Mouse (Mus musculus): ENCODE measurements around the gene Gm7544.
"Not testable (repeated sequence)": the region's sequence is repeated elsewhere in the genome, so short reads cannot be mapped to it uniquely, and the experiment has no call there.

Gm7544 gene

DNA sequence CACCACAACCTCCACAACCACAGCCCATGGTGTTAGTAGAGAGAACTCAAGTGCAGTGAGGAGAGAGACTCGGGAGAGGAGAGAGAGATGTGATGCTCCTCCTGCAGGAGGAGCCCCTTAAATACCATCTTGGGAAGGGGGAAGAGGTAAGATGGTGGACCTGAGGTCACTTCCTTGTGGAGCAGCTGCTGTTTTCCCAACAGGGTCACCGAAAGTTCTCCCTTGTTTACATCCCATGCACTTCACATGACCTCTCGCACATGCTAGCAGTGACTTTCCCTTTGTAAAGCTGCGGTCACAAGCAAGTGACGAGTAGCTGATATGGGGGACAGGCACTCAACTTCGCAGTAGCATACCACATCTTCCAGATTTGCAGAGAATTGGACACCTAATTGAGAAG lies 12.5 kb downstream of the Gm7544 start, which contains the start of gene A030003K21Rik:
A030003K21Rik (minus strand) TSS at position 94 of the 400 bp plus-strand sequence.
- POLR2A ChIA-PET, CTCF ChIA-PET: not testable (repeated sequence)

DNA sequence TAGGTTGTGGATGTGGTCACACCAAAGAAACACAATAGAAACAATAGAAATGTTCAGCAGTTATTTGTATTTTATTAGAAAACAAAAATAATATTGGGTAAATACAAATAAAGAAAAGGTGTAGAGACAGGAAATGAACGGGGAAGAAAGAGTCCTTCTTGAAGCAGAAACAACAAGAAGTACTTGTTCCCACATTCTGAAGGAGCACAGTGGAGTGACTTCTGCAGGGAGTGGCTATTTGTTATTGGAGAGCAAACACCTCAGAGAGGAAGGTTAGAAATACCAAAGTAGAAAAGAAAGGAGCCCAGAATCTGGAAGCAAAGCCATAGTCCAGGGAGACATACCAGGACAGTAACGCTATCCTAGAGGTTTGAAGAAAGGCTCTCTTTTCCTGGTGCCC lies 13.3 kb downstream of the Gm7544 start:
- POLR2A ChIA-PET, result not testable (repeated sequence)

DNA sequence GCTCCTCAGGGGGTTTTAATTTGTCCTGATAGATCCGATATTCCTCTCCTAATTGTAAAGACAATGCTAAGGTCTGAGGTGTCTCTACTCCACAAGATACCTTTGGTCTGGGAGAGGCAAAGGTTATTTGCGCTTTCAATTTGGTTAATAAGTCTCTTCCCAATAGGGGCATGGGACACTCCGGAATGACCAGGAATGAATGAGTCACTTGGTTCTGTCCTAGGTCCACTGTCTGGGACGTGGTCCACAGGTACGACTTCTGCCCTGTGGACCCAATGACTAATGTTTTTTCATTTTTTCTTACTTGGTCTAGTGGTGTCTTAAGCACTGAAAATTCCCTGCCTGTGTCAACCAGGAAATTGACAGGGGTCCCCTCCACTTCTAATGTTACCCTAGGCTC lies 17.1 kb downstream of the Gm7544 start:
- ChIA-PET CTCF (no interaction called here), POLR2A (no interaction called here)

More for the DNA sequence above, 13.3 kb downstream of the Gm7544 start:
- CTCF ChIA-PET, result not testable (repeated sequence)

DNA sequence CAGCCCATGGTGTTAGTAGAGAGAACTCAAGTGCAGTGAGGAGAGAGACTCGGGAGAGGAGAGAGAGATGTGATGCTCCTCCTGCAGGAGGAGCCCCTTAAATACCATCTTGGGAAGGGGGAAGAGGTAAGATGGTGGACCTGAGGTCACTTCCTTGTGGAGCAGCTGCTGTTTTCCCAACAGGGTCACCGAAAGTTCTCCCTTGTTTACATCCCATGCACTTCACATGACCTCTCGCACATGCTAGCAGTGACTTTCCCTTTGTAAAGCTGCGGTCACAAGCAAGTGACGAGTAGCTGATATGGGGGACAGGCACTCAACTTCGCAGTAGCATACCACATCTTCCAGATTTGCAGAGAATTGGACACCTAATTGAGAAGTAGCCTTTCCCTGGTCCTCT lies 24.5 kb downstream of the Gm7544 start, which contains the start of gene Gm6217:
Gm6217 (minus strand) TSS at position 74 of the 400 bp plus-strand sequence.
- CTCF ChIA-PET, POLR2A ChIA-PET: not testable (repeated sequence)

DNA sequence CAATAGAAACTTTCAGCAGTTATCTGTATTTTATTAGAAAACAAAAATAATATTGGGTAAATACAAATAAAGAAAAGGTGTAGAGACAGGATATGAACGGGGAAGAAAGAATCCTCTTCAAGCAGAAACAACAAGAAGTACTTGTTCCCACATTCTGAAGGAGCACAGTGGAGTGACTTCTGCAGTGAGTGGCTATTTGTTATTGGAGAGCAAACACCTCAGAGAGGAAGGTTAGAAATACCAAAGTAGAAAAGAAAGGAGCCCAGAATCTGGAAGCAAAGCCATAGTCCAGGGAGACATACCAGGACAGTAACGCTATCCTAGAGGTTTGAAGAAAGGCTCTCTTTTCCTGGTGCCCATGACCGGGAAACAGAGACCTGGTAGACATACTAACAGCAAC lies 25.3 kb downstream of the Gm7544 start:
- POLR2A ChIA-PET, CTCF ChIA-PET: not testable (repeated sequence)

DNA sequence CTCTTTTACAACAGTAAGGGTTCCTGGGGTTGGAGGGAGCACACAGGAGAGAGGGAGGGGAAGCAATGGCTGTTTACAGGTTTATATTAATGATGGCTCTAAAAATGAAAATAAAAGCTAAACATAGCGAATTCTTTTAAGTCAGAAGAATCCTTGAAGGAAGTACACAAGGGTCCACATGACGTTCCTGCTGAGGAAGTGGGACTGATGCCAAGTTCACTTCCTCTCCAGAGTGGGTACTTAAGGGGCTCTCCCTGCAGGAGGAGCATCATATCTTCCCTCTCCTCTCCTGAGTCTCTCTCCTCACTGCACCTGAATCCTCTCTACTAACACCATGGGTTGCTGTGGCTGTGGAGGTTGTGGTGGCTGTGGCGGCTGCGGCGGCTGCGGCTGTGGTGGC lies 31.2 kb downstream of the Gm7544 start, which contains the start of gene A030014E15Rik:
A030014E15Rik (plus strand) TSS at position 268 of the 400 bp plus-strand sequence.
- ChIA-PET CTCF (no interaction called here), POLR2A (no interaction called here)

DNA sequence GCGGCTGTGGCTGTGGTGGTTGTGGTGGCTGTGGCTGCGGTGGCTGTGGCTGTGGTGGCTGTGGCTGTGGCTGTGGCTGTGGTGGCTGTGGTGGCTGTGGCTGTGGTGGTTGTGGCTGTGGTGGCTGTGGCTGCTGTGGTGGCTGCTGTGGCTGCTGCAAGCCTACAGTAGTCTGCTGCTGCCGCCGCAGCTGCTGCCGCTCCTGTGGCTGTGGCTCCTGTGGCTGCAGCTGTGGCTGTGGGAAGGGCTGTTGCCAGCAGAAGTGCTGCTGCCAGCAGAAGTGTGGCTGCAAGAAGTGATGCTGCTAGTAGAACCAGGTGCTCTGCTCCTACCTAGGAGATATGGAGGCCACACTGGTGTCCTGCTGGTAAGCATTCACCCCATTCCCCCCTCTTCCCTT lies 42.4 kb downstream of the Gm7544 start:
- CTCF ChIA-PET, POLR2A ChIA-PET: not testable (repeated sequence)

DNA sequence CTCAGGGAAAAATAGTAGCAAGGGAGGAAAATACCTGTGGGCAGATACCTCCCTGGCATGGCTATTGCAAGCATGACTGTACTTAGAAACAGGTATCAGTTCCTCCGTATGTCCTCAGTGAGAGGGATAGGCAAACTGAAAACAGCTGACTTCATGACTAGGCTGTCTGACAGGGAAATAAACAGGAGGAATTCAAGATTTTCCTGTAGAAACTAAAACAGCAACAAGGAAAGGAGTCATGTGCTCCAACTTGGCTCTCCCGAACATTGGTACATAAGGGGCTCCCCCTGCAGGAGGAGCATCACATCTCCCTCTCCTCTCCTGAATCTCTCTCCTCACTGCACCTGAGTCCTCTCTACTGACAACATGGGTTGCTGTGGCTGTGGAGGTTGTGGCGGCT lies 42.8 kb downstream of the Gm7544 start, which contains the start of gene A030005L19Rik:
A030005L19Rik (plus strand) TSS at position 301 of the 400 bp plus-strand sequence.
- ChIA-PET CTCF (no interaction called here), POLR2A (no interaction called here)

DNA sequence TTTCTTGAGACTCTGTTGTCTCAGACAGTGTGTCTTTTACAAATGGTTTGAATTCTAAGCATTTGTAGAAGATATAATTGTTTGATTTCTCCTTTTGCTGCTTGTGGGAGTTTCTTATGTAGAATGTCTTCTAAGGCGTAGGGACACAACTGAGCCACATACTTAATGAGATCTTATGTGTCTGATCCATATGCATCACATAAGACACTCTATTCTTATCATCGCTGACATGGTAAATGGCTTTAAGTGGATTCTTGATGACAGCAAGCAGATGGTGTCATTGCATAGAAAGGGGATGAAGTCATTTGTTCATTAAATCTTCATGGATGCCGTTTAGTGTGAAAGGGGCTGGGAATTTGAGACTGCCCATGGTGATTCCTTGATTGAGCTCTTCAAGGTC lies 49.9 kb downstream of the Gm7544 start:
- ChIA-PET CTCF (interaction anchor here in 1 of 4 experiments (0.6 kb wide), 1 partner anchor 143 kb away, joined by 3 read pairs; no protein-coding TSS in a partner anchor), POLR2A (interaction anchor here in 2 of 4 experiments (0.8 to 1.0 kb wide), 3 partner anchors 13 to 43 kb away, joined by 3 read pairs; no protein-coding TSS in a partner anchor)
